Mouse (Mus musculus) neural tube, postnatal 0 days (tissue): ENCODE data around the gene Nlrx1. TPM values are rescaled to one million over a fixed set of nuclear protein-coding genes. Genes with fewer than 3 reads are reported as not detected.

Experiments
- polyA plus RNA-seq: library from polyadenylated mRNA; unstranded; fragments of >200 nt; fragmentation: Nextera tagmentation; extraction: Ambion mirVana; gene quantifications from 2 replicates; pipeline ENCODE4 v1.2.1, GENCODE M21; 2015

The Nlrx1 gene
- 5.8 and 6.6 TPM in 2 replicates for polyA plus RNA-seq

DNA sequence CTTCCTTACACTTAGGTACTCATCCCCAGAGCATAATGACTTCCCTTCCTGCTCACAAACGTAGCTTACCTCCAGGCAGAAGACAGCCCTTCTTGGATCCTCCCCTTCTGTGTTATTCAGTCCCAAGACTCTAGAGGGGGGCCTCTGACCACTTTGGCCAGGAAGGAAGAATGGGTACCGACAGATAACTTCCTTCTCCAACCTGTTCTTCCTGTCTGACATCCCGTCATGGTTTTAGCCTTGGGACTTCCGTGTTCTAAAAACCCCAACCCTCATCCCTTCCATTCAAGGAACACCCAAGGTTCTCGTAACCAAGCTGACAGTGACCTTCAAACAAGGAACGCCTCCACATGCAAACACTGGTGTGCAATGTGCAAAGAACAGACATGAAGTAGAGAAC, at the start of gene Nlrx1:
Nlrx1 (minus strand) TSS at position 168 of the 400 bp plus-strand sequence.

DNA sequence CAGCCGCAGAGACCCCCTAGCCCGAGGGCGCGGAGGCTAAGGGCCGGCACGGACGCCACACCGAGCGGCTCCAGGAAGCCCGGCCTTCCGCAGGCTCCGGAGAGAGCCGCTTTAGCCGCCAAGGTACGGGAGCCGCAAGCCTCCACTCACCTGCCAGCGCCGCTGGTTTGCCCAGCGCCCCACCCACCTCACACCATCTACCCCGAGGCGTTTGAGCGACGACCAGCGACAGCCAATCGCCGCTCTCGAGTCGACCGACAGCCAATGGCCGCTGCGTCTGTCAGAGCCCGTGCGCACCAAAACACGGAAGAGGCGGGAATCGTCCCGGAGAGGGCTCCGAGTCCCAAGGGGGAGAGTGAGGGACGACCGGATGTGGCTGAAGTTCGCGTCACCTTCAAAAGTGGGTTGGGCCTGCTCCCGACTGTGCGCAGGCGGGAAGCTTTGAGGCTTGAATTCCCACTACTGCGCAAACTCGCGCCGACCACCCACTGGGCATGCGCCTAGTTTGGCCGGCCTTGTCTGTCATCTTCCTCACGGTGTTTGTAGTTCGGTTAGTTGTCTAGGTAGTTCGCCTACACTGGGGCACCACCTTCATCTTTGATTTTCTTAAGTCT, 37.2 kb upstream of the Nlrx1 start, which contains the start of gene Hinfp:
Hinfp (minus strand) TSS at position 206 of the 614 bp plus-strand sequence.

DNA sequence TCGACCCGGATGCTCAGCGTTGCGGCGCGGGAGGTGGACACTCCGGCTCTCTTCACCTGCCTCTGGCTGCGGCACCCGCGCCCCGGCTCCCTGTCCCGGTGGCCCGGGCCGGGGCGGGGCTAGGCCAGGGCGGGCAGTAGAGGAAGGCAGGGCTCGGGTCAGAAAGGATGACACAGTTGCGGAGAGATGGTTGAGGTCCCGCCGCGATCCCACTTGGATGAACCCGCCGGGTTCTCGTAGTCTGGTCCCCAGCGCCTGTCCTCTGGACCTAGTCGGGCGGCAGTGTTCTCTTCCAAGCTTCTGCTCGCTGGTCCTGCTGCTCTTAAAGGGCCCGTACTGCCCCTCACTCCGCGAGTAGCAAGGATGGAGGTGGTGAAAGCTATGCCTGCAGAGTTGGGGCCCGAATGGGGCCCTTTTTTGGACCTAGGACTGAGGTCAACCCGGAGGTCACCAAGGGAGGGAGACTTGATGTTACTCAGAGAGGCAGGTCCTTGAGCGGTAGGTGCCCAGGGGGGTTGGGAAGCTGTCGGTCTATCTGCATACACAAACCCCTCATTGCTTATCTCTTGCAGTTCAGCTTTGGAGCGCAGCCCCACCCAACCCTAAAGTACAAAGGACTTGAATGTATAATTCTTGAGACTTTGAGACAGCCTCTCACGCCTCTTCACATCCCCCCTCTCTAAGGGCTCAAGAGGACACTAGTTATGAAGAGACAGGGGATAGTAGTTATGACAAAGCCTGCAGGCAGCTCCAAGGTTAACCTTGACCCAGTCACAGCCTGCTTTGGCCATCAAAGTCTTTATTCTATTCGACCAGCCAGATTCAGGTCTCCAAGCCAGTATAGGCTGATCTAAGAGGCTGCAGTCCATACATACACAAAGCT, 19.9 kb upstream of the Nlrx1 start, which contains the start of gene Abcg4:
Abcg4 (minus strand) TSS at position 540 of the 883 bp plus-strand sequence.

DNA sequence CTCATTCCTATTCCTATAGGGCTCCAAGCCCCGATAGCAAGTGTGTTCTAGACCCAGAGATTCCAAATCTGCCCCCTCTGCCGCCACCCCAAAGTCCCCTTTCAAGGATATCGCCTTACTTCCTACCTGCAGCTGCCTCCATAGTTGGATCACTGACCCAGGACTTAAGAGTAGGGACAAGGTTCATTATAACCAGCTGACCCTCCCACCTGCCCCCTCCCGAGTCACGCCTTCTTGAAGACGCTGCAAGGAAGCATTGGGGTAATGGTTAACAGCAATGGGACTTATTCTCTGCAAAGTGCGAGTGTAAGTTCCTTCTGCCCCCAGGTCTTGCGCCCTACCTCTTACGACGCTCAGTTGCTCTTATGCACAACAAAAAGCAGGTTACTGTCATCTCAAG, 17.1 kb downstream of the Nlrx1 start, which contains the start of gene Pdzd3:
Pdzd3 (minus strand) TSS at position 158 of the 400 bp plus-strand sequence.

DNA sequence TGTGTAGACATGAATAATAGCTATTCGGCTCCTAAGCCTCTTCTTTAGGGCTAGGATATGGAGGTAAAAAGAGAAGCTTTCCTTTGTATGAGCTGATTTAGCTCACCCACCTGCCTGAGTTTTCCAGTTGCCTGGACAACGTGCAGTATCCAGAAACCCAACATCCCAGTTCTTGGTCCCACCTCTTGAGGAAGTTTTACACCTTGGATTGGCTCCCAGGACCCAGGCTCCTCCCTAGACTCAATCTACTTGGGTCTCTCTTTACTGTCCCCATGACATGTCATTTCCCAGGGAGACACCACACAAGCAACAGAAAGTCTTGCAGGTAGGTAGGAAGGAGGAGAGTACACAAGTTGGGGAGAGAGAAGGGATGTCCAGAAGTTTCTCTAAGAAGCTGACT, 28.0 kb downstream of the Nlrx1 start, which contains the start of gene Ccdc153:
Ccdc153 (plus strand) TSS at position 278 of the 400 bp plus-strand sequence.

DNA sequence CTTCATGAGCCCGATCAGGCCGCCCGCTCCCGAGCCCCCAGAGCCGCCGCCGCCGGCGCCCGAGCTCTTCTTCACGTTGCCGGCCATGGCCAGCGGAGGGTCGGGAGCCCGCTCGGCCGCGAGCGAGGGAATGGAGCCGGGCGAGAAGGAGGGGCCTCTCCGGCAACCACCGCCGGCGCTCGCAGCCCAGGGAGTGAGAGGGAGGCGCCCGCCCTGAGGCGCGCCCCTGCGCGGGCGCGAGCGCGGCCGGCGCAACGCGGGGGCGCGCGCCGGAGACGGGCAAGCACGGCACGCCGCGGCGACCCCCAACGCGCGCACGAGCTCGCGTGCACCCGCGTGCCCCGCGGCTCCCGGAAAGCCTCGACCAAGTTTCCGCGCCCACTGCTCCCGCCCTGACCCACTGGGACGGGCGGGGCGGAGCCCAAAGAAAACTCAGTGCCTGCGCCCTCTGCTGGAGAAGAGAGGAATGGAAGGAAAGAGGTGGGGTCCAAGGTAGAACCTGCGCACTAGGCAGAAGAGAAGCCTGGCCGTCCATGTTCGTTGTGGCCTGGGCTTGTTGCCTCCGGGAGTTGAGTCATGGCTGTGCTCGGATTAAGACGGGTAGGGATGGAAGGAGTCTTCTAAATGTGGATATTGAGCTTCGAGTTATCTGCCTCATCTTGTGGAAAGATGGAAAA, 34.5 kb downstream of the Nlrx1 start, which contains the start of gene Cbl:
Cbl (minus strand) TSS at position 248 of the 677 bp plus-strand sequence.

Other genes with a start within 250 kb of the Nlrx1 start
- gene Thy1, start 225.2 kb downstream of the Nlrx1 start, polyA plus RNA-seq: 74.5 and 79.4 TPM in 2 replicates
- 16.8 and 19.7 TPM in 2 replicates for gene Usp2, start 201.6 kb downstream of the Nlrx1 start, polyA plus RNA-seq
- 0.08 TPM in 1 of 2 replicates, not detected in the other for gene Mfrp, start 166.9 kb downstream of the Nlrx1 start, polyA plus RNA-seq
- 17.6 and 18.5 TPM in 2 replicates for gene C1qtnf5, start 161.4 kb downstream of the Nlrx1 start, polyA plus RNA-seq
- gene Gm49380, start 155.1 kb downstream of the Nlrx1 start, polyA plus RNA-seq: 0.12 and 0.18 TPM in 2 replicates
- 33.2 and 35.4 TPM in 2 replicates for gene Rnf26, start 155.1 kb downstream of the Nlrx1 start, polyA plus RNA-seq
- gene Mcam, start 134.1 kb downstream of the Nlrx1 start, polyA plus RNA-seq: 15.3 and 17.2 TPM in 2 replicates
- gene Cbl, start 34.5 kb downstream of the Nlrx1 start, polyA plus RNA-seq: 11.6 and 14.1 TPM in 2 replicates
- gene Ccdc153, start 27.9 kb downstream of the Nlrx1 start, polyA plus RNA-seq: 2.4 and 3.0 TPM in 2 replicates
- 0.19 and 0.31 TPM in 2 replicates for gene Pdzd3, start 17.1 kb downstream of the Nlrx1 start, polyA plus RNA-seq
- gene Abcg4, start 20.0 kb upstream of the Nlrx1 start, polyA plus RNA-seq: 26.9 and 28.9 TPM in 2 replicates
- gene Hinfp, start 37.1 kb upstream of the Nlrx1 start, polyA plus RNA-seq: 12.9 and 14.0 TPM in 2 replicates
- 21.9 and 24.4 TPM in 2 replicates for gene C2cd2l, start 51.7 kb upstream of the Nlrx1 start, polyA plus RNA-seq
- 28.9 and 31.0 TPM in 2 replicates for gene Dpagt1, start 57.4 kb upstream of the Nlrx1 start, polyA plus RNA-seq
- gene H2afx, start 66.1 kb upstream of the Nlrx1 start, polyA plus RNA-seq: 103 and 104 TPM in 2 replicates
- gene Hmbs, start 75.6 kb upstream of the Nlrx1 start, polyA plus RNA-seq: 53.4 and 54.7 TPM in 2 replicates
- gene Vps11, start 93.1 kb upstream of the Nlrx1 start, polyA plus RNA-seq: 32.3 and 36.0 TPM in 2 replicates
- gene Hyou1, start 110.9 kb upstream of the Nlrx1 start, polyA plus RNA-seq: 17.0 and 18.1 TPM in 2 replicates
- 50.7 and 59.3 TPM in 2 replicates for gene Slc37a4, start 128.3 kb upstream of the Nlrx1 start, polyA plus RNA-seq
- gene Rps25, start 138.5 kb upstream of the Nlrx1 start, polyA plus RNA-seq: 1,331 and 1,463 TPM in 2 replicates
- 264 and 298 TPM in 2 replicates for gene Trappc4, start 139.0 kb upstream of the Nlrx1 start, polyA plus RNA-seq
- gene Ccdc84, start 150.0 kb upstream of the Nlrx1 start, polyA plus RNA-seq: 25.8 and 30.9 TPM in 2 replicates
- not detected in 2 replicates for gene Foxr1, start 172.5 kb upstream of the Nlrx1 start, polyA plus RNA-seq
- not detected in 2 replicates for gene Upk2, start 186.4 kb upstream of the Nlrx1 start, polyA plus RNA-seq
- gene Bcl9l, start 214.2 kb upstream of the Nlrx1 start, polyA plus RNA-seq: 9.8 and 9.9 TPM in 2 replicates